Mouse (Mus musculus) midbrain, embryonic 15.5 days (tissue): ENCODE data around the gene Cyp4a32. TPM values are rescaled to one million over a fixed set of nuclear protein-coding genes. Genes with fewer than 3 reads are reported as not detected.

ENCODE experiments used
- polyA plus RNA-seq: library from polyadenylated mRNA; unstranded; fragments of >200 nt; fragmentation: Nextera tagmentation; extraction: Ambion mirVana; gene quantifications from 2 replicates; pipeline ENCODE4 v1.2.1, GENCODE M21; 2015

The Cyp4a32 gene
- polyA plus RNA-seq, 1 experiment from 2014 or later = not detected

Other genes starting within 250 kb of the Cyp4a32 start
- gene Cyp4a12b, start 189.3 kb upstream of the Cyp4a32 start, polyA plus RNA-seq = not detected in 2 replicates
- not detected in 2 replicates for gene Cyp4a30b, start 148.4 kb upstream of the Cyp4a32 start, polyA plus RNA-seq
- not detected in 2 replicates for gene Cyp4a14, start 104.8 kb upstream of the Cyp4a32 start, polyA plus RNA-seq
- gene Cyp4a10, start 82.7 kb upstream of the Cyp4a32 start, polyA plus RNA-seq = not detected in 2 replicates
- not detected in 2 replicates for gene Cyp4a31, start 37.3 kb upstream of the Cyp4a32 start, polyA plus RNA-seq
- gene Cyp4b1, start 46.8 kb downstream of the Cyp4a32 start, polyA plus RNA-seq = 0.54 and 0.93 TPM in 2 replicates
- 16.3 and 17.5 TPM in 2 replicates for gene Efcab14, start 136.8 kb downstream of the Cyp4a32 start, polyA plus RNA-seq
- 0.58 and 0.66 TPM in 2 replicates for gene Tex38, start 180.0 kb downstream of the Cyp4a32 start, polyA plus RNA-seq
- gene Atpaf1, start 183.8 kb downstream of the Cyp4a32 start, polyA plus RNA-seq = 35.2 and 42.8 TPM in 2 replicates
- 5.6 and 6.5 TPM in 2 replicates for gene Mob3c, start 227.1 kb downstream of the Cyp4a32 start, polyA plus RNA-seq
- 25.9 and 27.5 TPM in 2 replicates for gene Mknk1, start 238.2 kb downstream of the Cyp4a32 start, polyA plus RNA-seq